Mouse (Mus musculus) MEL (cell line): Measurements from ENCODE around the gene Jmjd8.

Experiments
- CTCF ChIP-seq, 3 experiments: IDR thresholded peaks in 2 of 3; conservative IDR thresholded peaks in 1 of 3; 2 replicates each; pipeline ENCODE4 v1.5.1; 2011 to 2012; ENCODE audit warnings: low read length in 3 of 3, low read depth in 2 of 3, mild to moderate bottlenecking in 2 of 3, improper control_type of control experiment in 1 of 3, inconsistent platforms in 1 of 3, mixed read lengths in 1 of 3, moderate library complexity in 1 of 3; ENCODE audit not compliant: control insufficient read depth in 1 of 3, insufficient read depth in 1 of 3, poor library complexity in 1 of 3, severe bottlenecking in 1 of 3
- KAT2A ChIP-seq: conservative IDR thresholded peaks from 2 replicates; pipeline ENCODE4 v1.6.1; 2012; ENCODE audit warnings: low read depth, low read length, improper control_type of control experiment, inconsistent platforms
- MAFK ChIP-seq: IDR thresholded peaks from 2 replicates; pipeline ENCODE4 v1.6.1; 2011; ENCODE audit warnings: low read depth, mild to moderate bottlenecking, low read length, improper control_type of control experiment, borderline replicate concordance
- MAX ChIP-seq: IDR thresholded peaks from 2 replicates; pipeline ENCODE4 v1.6.1; 2011; ENCODE audit warnings: low read length, improper control_type of control experiment
- POLR2A ChIP-seq, 2 experiments: IDR thresholded peaks; 2 replicates each; pipeline ENCODE4 v1.6.1; 2011 to 2012; ENCODE audit warnings: low read length in 2 of 2, mild to moderate bottlenecking in 2 of 2, control low read depth in 1 of 2, improper control_type of control experiment in 1 of 2, low read depth in 1 of 2, moderate library complexity in 1 of 2; ENCODE audit not compliant: control insufficient read depth in 1 of 2, insufficient read depth in 1 of 2, poor library complexity in 1 of 2
- RCOR1 ChIP-seq: IDR thresholded peaks from 2 replicates; pipeline ENCODE4 v1.6.1; 2012; ENCODE audit warnings: low read depth, mild to moderate bottlenecking, inconsistent platforms, low read length, improper control_type of control experiment
- TBP ChIP-seq: IDR thresholded peaks from 2 replicates; pipeline ENCODE4 v1.8.0; 2011; ENCODE audit warnings: low read depth, low read length, improper control_type of control experiment
- USF1 ChIP-seq: IDR thresholded peaks from 2 replicates; pipeline ENCODE4 v1.6.1; 2014; ENCODE audit warnings: low read depth, mild to moderate bottlenecking, inconsistent platforms, low read length, improper control_type of control experiment, moderate library complexity

GRCm38 (mm10) chr17:25837076-25837410 is 8.4 kb downstream of the Jmjd8 start, which contains the start of gene Rhbdl1:
- TF ChIP-seq CTCF (IDR thresholded peaks at IDR 0.05 in 2 of 3, conservative IDR thresholded peaks at IDR 0.05 in 1 of 3; ENCODE audit: control insufficient read depth in 1 of 3, insufficient read depth in 1 of 3, low read depth in 2 of 3, low read length in 3 of 3, poor library complexity in 1 of 3, severe bottlenecking in 1 of 3) (no peak), POLR2A (IDR thresholded peaks at IDR 0.05; ENCODE audit: control insufficient read depth in 1 of 2, insufficient read depth in 1 of 2, low read depth in 1 of 2, low read length in 2 of 2, poor library complexity in 1 of 2) (no peak; a peak in 1 of 4 replicates), RCOR1 (no peak), TBP (no peak), USF1 (no peak), MAX (no peak), KAT2A (no peak), MAFK (no peak)
